Mouse (Mus musculus): Measurements from ENCODE around the gene Hmgb1. TPM values are rescaled to one million over a fixed set of nuclear protein-coding genes. Genes with fewer than 3 reads are reported as not detected.

Hmgb1 gene
- polyA plus RNA-seq, 1 experiment = 48.1 TPM

DNA sequence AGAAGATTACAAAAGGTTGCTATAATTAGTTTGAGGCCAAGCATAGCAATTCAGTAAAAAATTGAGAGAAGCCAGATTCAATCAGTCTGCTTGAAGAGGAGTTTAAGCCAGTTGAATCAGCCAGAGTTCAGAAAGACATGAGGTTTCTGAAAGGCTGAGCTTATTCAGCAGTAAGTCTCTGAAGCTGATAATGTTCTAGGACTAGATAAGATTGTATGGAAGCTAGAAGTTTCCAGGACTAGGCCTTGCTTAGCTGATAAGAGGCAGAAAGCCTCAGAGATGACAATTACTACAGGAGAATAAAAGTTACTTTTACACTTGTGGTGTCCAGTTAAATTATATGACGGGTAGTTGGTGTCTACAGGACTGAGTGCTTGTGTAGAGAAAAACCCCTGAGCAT lies 5.9 kb upstream of the Hmgb1 start:
- Histone ChIP-seq H3K36me3 (ENCODE audit: control insufficient read depth, insufficient read depth, low read length) (peaks cover 2% of the 10 kb centered on the region), H3K27me3 (replicated peaks; ENCODE audit: control insufficient read depth, insufficient read depth, low read length) (no peaks in the 10 kb centered on the region), H3K27ac (ENCODE audit: insufficient read depth, low read depth, low read length) (no peak overlapping the region), H3K4me3 (ENCODE audit: insufficient read depth, low read depth, low read length) (no peak overlapping the region), H3K4me1 (ENCODE audit: control insufficient read depth, insufficient read depth, low read length) (no peaks in the 10 kb centered on the region)
- DNase-seq = no peak
- TF ChIP-seq CTCF (conservative IDR thresholded peaks at IDR 0.05; ENCODE audit: insufficient read depth, insufficient read length, low read depth, low read length) (no peak), POLR2A (IDR thresholded peaks at IDR 0.05; ENCODE audit: low read depth, low read length) (no peak)
- WGBS = 93% methylated on average over 1 of the region's 1 CpGs

GRCm38 (mm10) chr5:149185806-149186205 lies 1.5 kb upstream of the Hmgb1 start:
- WGBS = 56% methylated on average over 3 of the region's 3 CpGs

GRCm38 (mm10) chr5:149184844-149185186 lies 526 bp upstream of the Hmgb1 start:
- peak overlapping the region; percentile 81 for H3K4me3 ChIP-seq (ENCODE audit: insufficient read depth, low read depth, low read length)
- DNase-seq = peak; percentile 62
- H3K27ac ChIP-seq (ENCODE audit: insufficient read depth, low read depth, low read length) = peak overlapping the region; percentile 91
- WGBS = under 1% methylated on average over 20 of the region's 20 CpGs
- H3K4me1 ChIP-seq (ENCODE audit: control insufficient read depth, insufficient read depth, low read length) = no peaks in the 10 kb centered on the region
- H3K27me3 ChIP-seq (replicated peaks; ENCODE audit: control insufficient read depth, insufficient read depth, low read length) = no peaks in the 10 kb centered on the region
- TF ChIP-seq CTCF (conservative IDR thresholded peaks at IDR 0.05; ENCODE audit: insufficient read depth, insufficient read length, low read depth, low read length) (no peak), POLR2A (IDR thresholded peaks at IDR 0.05; ENCODE audit: low read depth, low read length) (no peak)
- no peaks in the 10 kb centered on the region; the same call in 1 of the 2 replicates for H3K36me3 ChIP-seq (ENCODE audit: control insufficient read depth, insufficient read depth, low read length)

More at GRCm38 (mm10) chr5:149185806-149186205, 1.5 kb upstream of the Hmgb1 start:
- no peaks in the 10 kb centered on the region for H3K27me3 ChIP-seq (replicated peaks; ENCODE audit: control insufficient read depth, insufficient read depth, low read length)
- no peaks in the 10 kb centered on the region for H3K4me1 ChIP-seq (ENCODE audit: control insufficient read depth, insufficient read depth, low read length)
- no peak overlapping the region for H3K4me3 ChIP-seq (ENCODE audit: insufficient read depth, low read depth, low read length)
- no peak for DNase-seq
- H3K27ac ChIP-seq (ENCODE audit: insufficient read depth, low read depth, low read length) = no peak overlapping the region
- peaks cover 1% of the 10 kb centered on the region for H3K36me3 ChIP-seq (ENCODE audit: control insufficient read depth, insufficient read depth, low read length)
- TF ChIP-seq CTCF (conservative IDR thresholded peaks at IDR 0.05; ENCODE audit: insufficient read depth, insufficient read length, low read depth, low read length) (no peak), POLR2A (IDR thresholded peaks at IDR 0.05; ENCODE audit: low read depth, low read length) (no peak)

DNA sequence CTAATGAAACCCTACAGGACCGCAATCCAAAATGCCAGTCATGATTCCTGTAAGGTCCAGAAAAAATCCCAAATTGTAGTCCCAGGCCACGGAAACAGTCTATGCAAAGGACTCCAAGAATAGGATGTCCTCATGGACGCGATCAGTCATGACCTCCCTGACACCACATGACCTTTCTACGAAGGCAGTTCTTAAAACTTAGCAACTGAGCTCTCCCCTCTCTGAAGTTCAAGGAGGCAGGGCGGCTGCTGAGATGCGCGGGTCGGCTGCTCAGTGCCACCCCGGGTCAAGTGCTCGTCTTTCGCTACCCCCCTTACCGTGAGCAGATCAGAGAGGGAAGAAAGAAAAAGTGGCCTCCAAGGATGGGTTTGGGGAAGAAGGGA lies 577 bp downstream of the Hmgb1 start:
- no peak for DNase-seq
- WGBS = 1% methylated on average over 13 of the region's 13 CpGs
- no peak for TF ChIP-seq POLR2A (IDR thresholded peaks at IDR 0.05; ENCODE audit: low read depth, low read length)
- TF ChIP-seq CTCF (conservative IDR thresholded peaks at IDR 0.05; ENCODE audit: insufficient read depth, insufficient read length, low read depth, low read length) = no peak

DNA sequence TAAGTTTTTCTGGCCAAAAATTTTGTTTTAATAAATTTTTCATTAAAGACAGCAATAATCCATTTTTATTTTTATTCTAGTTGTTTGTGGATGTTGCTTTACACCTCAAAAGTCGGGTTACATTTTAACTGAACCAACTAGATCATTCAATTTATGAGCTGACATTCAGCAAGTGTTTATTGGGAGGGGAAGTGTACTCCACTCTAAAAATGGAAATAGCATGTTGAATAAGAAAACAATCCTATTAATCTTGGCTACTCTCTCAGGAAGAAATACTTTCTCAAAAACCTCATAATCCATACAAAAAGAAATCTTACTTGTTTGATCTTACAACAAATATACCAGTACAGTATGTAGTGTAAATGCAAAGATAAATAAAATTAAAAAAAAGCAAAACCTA lies 1.2 kb downstream of the Hmgb1 start:
- TF ChIP-seq CTCF (conservative IDR thresholded peaks at IDR 0.05; ENCODE audit: insufficient read depth, insufficient read length, low read depth, low read length) (no peak), POLR2A (IDR thresholded peaks at IDR 0.05; ENCODE audit: low read depth, low read length) (no peak)
- 6% methylated on average over 1 of the region's 1 CpGs for WGBS
- H3K4me1 ChIP-seq (ENCODE audit: control insufficient read depth, insufficient read depth, low read length) = no peaks in the 10 kb centered on the region
- no peaks in the 10 kb centered on the region; the same call in 1 of the 2 replicates for H3K36me3 ChIP-seq (ENCODE audit: control insufficient read depth, insufficient read depth, low read length)
- H3K27me3 ChIP-seq (replicated peaks; ENCODE audit: control insufficient read depth, insufficient read depth, low read length) = no peaks in the 10 kb centered on the region
- no peak overlapping the region; the same call in 1 of the 2 replicates for H3K27ac ChIP-seq (ENCODE audit: insufficient read depth, low read depth, low read length)
- peak; percentile 26 for DNase-seq
- no peak overlapping the region for H3K4me3 ChIP-seq (ENCODE audit: insufficient read depth, low read depth, low read length)

More for the DNA sequence above, 577 bp downstream of the Hmgb1 start:
- no peaks in the 10 kb centered on the region; the same call in 1 of the 2 replicates for H3K36me3 ChIP-seq (ENCODE audit: control insufficient read depth, insufficient read depth, low read length)
- H3K27me3 ChIP-seq (replicated peaks; ENCODE audit: control insufficient read depth, insufficient read depth, low read length) = no peaks in the 10 kb centered on the region
- no peaks in the 10 kb centered on the region for H3K4me1 ChIP-seq (ENCODE audit: control insufficient read depth, insufficient read depth, low read length)
- peak overlapping the region; percentile 96 for H3K4me3 ChIP-seq (ENCODE audit: insufficient read depth, low read depth, low read length)
- H3K27ac ChIP-seq (ENCODE audit: insufficient read depth, low read depth, low read length) = peak overlapping the region; percentile 100

- Histone ChIP-seq H3K27me3 (replicated peaks; ENCODE audit: control insufficient read depth, insufficient read depth, low read length) (no peaks in the 10 kb centered on the region), H3K4me3 (ENCODE audit: insufficient read depth, low read depth, low read length) (no peak overlapping the region), H3K27ac (ENCODE audit: insufficient read depth, low read depth, low read length) (no peak overlapping the region), H3K36me3 (ENCODE audit: control insufficient read depth, insufficient read depth, low read length) (no peaks in the 10 kb centered on the region), H3K4me1 (ENCODE audit: control insufficient read depth, insufficient read depth, low read length) (no peaks in the 10 kb centered on the region)
- peak; percentile 19 for DNase-seq
- 82% methylated on average over 5 of the region's 5 CpGs for WGBS
- TF ChIP-seq POLR2A (IDR thresholded peaks at IDR 0.05; ENCODE audit: low read depth, low read length) = no peak
- no peak for TF ChIP-seq CTCF (conservative IDR thresholded peaks at IDR 0.05; ENCODE audit: insufficient read depth, insufficient read length, low read depth, low read length)
Observed at GRCm38 (mm10) chr5:149182186-149182870, 2.0 kb downstream of the Hmgb1 start.

DNA sequence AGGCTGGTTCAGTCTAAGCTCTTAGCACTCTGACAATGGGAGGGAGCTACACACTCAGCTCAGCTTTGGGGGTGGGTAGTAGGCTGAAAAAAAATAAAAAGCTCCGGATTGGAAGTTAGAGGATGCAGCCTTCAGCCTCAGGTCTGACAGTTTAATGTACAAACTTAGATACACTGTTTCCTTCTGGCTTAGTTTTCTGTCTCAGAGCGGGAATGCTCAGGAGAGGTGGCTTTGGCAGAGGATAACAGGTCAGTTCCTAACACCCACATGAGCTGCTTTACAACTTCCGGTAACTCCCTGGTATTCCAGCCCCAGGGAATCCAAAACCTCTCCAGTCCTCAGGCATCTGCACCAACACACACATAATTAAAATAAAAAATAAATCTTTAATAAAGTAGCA lies 4.5 kb downstream of the Hmgb1 start:
- DNase-seq = no peak
- Histone ChIP-seq H3K27me3 (replicated peaks; ENCODE audit: control insufficient read depth, insufficient read depth, low read length) (no peaks in the 10 kb centered on the region), H3K4me1 (ENCODE audit: control insufficient read depth, insufficient read depth, low read length) (no peaks in the 10 kb centered on the region), H3K36me3 (ENCODE audit: control insufficient read depth, insufficient read depth, low read length) (no peaks in the 10 kb centered on the region), H3K27ac (ENCODE audit: insufficient read depth, low read depth, low read length) (no peak overlapping the region), H3K4me3 (ENCODE audit: insufficient read depth, low read depth, low read length) (no peak overlapping the region)
- 55% methylated on average over 3 of the region's 3 CpGs for WGBS
- no peak for TF ChIP-seq CTCF (conservative IDR thresholded peaks at IDR 0.05; ENCODE audit: insufficient read depth, insufficient read length, low read depth, low read length)
- TF ChIP-seq POLR2A (IDR thresholded peaks at IDR 0.05; ENCODE audit: low read depth, low read length) = no peak

All from kidney, adult 2 months (tissue).